Mouse (Mus musculus) heart, embryonic 16.5 days (tissue): ENCODE results near the gene Mthfd1l. TPM values are rescaled to one million over a fixed set of nuclear protein-coding genes. Genes with fewer than 3 reads are reported as not detected.

Experiments
- ATAC-seq: fragments of 200-750 bp; cut with Nextera tagmentation; replicated peaks from 2 replicates; pipeline ENCODE4 v1.8.0; 2017; ENCODE audit warnings: moderate number of reproducible peaks; ENCODE audit not compliant: insufficient read depth, low FRiP score; ENCODE audit errors: extremely low read depth
- H3K27ac ChIP-seq: fragments of 300-500 bp; sonication (generic); 2 replicates; pipeline ENCODE4 v1.5.1; 2014; ENCODE audit warnings: mild to moderate bottlenecking, low read length, control low read depth, moderate library complexity
- H3K27me3 ChIP-seq: fragments of 300-500 bp; sonication (generic); 2 replicates; pipeline ENCODE4 v1.6.1; 2014; ENCODE audit warnings: low read length, mixed read lengths; ENCODE audit not compliant: control insufficient read depth, insufficient read depth
- H3K36me3 ChIP-seq: fragments of 300-500 bp; sonication (generic); 2 replicates; pipeline ENCODE4 v1.6.1; 2014; ENCODE audit not compliant: control insufficient read depth, insufficient read depth
- H3K4me1 ChIP-seq: fragments of 300-500 bp; sonication (generic); 2 replicates; pipeline ENCODE4 v1.6.1; 2014; ENCODE audit warnings: low read length, mixed read lengths; ENCODE audit not compliant: control insufficient read depth, insufficient read depth
- H3K4me2 ChIP-seq: fragments of 300-500 bp; sonication (generic); 2 replicates; pipeline ENCODE4 v1.6.1; 2014; ENCODE audit warnings: low read depth, mild to moderate bottlenecking, control low read depth, low read length
- H3K4me3 ChIP-seq: fragments of 300-500 bp; sonication (generic); 2 replicates; pipeline ENCODE4 v1.5.1; 2014; ENCODE audit warnings: mild to moderate bottlenecking, control low read depth, low read length
- H3K9ac ChIP-seq: fragments of 300-500 bp; sonication (generic); 2 replicates; pipeline ENCODE4 v1.6.1; 2014; ENCODE audit warnings: low read length, control low read depth
- H3K9me3 ChIP-seq: fragments of 300-500 bp; sonication (generic); replicated peaks from 2 replicates; pipeline ENCODE4 v1.6.1; 2016; ENCODE audit warnings: low read length; ENCODE audit not compliant: control insufficient read depth
- WGBS: fragments of 180-500 bp; shearing (Covaris S2); extraction: QIAGEN DNeasy Blood & Tissue Kit; methylation state at CpG from one replicate; pipeline ENCODE4 v1.1.7; 2014; 5-methylcytosine and 5-hydroxymethylcytosine counted together
- polyA plus RNA-seq: library from polyadenylated mRNA; unstranded; fragments of >200 nt; fragmentation: Nextera tagmentation; extraction: Ambion mirVana; gene quantifications from 2 replicates; pipeline ENCODE4 v1.2.1, GENCODE M21; 2015

The Mthfd1l gene
- polyA plus RNA-seq, 1 experiment from 2014 or later: 10.1 TPM

DNA sequence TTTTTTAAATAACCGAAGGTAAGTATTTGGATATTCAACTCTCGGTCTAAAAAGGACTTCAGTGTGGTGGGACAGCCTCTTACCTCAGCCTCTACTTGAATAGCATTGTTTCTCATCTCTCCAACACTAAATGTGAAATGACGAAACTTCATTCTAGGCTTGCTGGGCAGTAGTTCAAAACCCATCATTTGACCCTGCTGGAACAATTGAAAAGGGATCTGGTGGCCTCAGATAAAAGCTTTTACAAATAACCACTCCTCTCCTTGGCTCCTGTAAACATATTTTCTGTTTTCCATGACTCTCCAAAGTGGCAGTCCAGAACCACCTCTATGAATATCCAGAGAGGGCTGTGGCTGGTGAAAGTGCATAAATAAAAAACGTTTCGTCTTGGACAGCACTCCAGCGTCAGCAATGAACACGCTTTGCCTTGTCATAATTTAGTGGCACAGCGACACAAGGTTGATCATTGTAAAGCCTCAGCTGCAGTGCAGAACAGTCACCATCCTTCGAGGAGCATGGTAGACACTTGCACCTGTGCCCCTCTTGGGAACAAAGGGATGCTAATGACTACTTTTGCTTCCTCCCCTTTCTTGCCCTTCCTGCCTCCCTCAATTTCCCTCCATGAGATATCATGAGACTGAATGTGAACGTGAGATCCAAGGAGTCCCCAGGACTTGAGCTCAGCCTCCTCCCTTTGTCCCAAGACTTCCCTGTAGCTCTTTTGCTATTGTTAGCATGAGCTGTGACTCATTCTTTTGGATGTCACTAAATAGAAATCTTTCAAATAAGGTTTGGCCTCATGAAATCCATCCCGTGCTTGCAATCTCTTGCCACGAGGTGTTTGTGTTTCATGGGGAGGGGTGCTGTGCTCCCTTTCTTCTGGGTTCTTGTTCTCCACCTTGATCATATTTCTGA, 179.2 kb downstream of the Mthfd1l start:
- 75% methylated on average over 12 of the region's 12 CpGs for WGBS
- Histone ChIP-seq H3K27ac (no peak overlapping the region), H3K4me3 (no peak overlapping the region), H3K4me1 (no peaks in the 10 kb centered on the region), H3K27me3 (no peaks in the 10 kb centered on the region), H3K4me2 (no peak overlapping the region), H3K9me3 (peaks cover 4% of the 10 kb centered on the region), H3K9ac (no peak overlapping the region), H3K36me3 (peaks cover 6% of the 10 kb centered on the region; the same call in 1 of the 2 replicates)
- no peak for ATAC-seq

- Histone ChIP-seq H3K4me2 (no peak overlapping the region), H3K36me3 (peaks cover 6% of the 10 kb centered on the region; the same call in 1 of the 2 replicates), H3K27ac (no peak overlapping the region), H3K9me3 (peaks cover 6% of the 10 kb centered on the region), H3K4me3 (no peak overlapping the region), H3K9ac (no peak overlapping the region), H3K27me3 (no peaks in the 10 kb centered on the region), H3K4me1 (no peaks in the 10 kb centered on the region)
- 84% methylated on average over 4 of the region's 4 CpGs for WGBS
- no peak for ATAC-seq
Observed at GRCm38 (mm10) chr10:4153031-4153430, 180.1 kb downstream of the Mthfd1l start.

- no peak for ATAC-seq
Observed at GRCm38 (mm10) chr10:4154035-4154434, 181.1 kb downstream of the Mthfd1l start.

DNA sequence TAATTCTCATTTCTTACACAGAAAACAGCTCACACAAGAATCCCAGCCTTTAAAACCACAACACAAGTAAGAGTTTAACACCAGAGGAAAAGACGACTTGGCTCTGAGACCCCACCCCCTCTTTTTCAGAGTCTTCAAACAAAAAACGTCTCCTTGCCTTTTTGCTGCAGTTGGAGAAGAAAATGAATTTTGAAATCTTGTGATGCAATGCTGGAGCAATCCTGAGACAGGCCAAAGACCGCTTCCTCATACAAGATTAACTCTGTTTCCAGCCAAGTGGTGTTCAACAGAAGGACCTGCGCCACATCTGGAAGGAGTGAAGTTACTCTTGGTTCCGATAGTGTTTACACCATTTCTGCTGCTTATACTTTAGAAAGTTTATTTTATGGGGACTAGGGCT, 182.6 kb downstream of the Mthfd1l start:
- no peak overlapping the region for H3K27ac ChIP-seq
- no peak for ATAC-seq

More at GRCm38 (mm10) chr10:4154035-4154434, 181.1 kb downstream of the Mthfd1l start:
- Histone ChIP-seq H3K4me3 (no peak overlapping the region), H3K4me1 (no peaks in the 10 kb centered on the region), H3K4me2 (no peak overlapping the region), H3K9ac (no peak overlapping the region), H3K27me3 (no peaks in the 10 kb centered on the region), H3K36me3 (peaks cover 6% of the 10 kb centered on the region; the same call in 1 of the 2 replicates), H3K27ac (no peak overlapping the region), H3K9me3 (peaks cover 6% of the 10 kb centered on the region)
- WGBS: 62% methylated on average over 6 of the region's 6 CpGs

DNA sequence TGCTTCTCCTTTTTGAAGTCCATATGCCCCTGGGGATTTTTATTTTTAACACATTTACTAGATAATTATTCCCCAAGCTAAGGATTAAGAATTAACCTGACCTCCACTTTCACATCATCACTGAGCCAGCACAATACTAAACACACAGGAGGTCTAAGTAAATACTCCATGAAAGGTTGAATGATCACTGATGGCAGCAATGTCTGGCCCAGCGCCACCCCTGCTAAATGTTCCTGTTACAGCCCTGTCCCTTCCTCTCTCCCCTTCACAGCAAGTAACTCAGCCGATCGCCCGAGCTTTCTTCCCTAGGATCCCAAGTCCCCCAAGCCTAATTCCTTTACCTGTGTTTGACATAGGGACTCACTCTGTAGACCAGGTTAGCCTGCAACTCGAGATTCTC, 185.6 kb downstream of the Mthfd1l start:
- ATAC-seq: no peak
- H3K4me1 ChIP-seq: peaks cover 13% of the 10 kb centered on the region
- H3K4me3 ChIP-seq: no peak overlapping the region
- 72% methylated on average over 5 of the region's 5 CpGs for WGBS
- H3K4me2 ChIP-seq: no peak overlapping the region
- no peak overlapping the region for H3K27ac ChIP-seq
- no peak overlapping the region for H3K9ac ChIP-seq
- no peaks in the 10 kb centered on the region for H3K36me3 ChIP-seq
- H3K27me3 ChIP-seq: no peaks in the 10 kb centered on the region
- H3K9me3 ChIP-seq: 0 out of 2 replicates have a peak, but pooled peaks cover 2% of the 10 kb centered on the region

More for the DNA sequence above, 182.6 kb downstream of the Mthfd1l start:
- Histone ChIP-seq H3K27me3 (no peaks in the 10 kb centered on the region), H3K9ac (no peak overlapping the region), H3K4me3 (no peak overlapping the region), H3K4me1 (peaks cover 7% of the 10 kb centered on the region), H3K36me3 (peaks cover 6% of the 10 kb centered on the region; the same call in 1 of the 2 replicates), H3K9me3 (peaks cover 6% of the 10 kb centered on the region), H3K4me2 (no peak overlapping the region)
- WGBS: 74% methylated on average over 5 of the region's 5 CpGs

- Histone ChIP-seq H3K9ac (no peak overlapping the region), H3K9me3 (0 out of 2 replicates have a peak, but pooled peaks cover 2% of the 10 kb centered on the region), H3K4me1 (peaks cover 13% of the 10 kb centered on the region), H3K27me3 (no peaks in the 10 kb centered on the region), H3K4me3 (no peak overlapping the region), H3K27ac (0 out of 2 replicates have a peak overlapping the region, but pooled peaks have one; percentile 15), H3K4me2 (no peak overlapping the region), H3K36me3 (no peaks in the 10 kb centered on the region)
- WGBS: 65% methylated on average over 8 of the region's 8 CpGs
- no peak for ATAC-seq
Observed at GRCm38 (mm10) chr10:4159541-4160090, 186.7 kb downstream of the Mthfd1l start.

DNA sequence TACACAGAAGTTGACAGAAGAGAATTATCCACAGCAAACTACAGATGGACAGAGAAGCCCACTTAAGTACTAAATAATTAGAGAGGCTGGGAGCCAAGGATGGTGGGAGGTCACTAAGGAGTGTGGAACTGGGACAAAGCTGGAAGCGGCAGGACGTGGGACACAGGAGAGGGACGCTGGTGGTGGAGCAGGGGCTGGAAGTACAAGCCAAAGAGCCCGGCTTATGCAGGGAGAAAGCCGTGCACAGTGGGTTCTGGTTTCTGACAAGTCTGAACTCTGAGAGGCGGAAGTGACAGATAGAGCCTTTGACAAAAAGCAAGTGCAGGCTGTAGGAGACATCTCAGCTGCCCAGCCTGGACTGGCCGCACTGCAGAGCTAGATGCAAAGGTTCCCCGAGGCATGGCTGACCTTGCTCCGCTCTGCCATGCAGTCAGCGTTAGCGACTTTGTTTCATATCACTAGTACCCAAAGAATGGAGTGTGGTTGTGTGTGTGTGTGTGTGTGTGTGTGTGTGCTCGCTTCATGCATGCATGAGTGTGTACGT, 187.4 kb downstream of the Mthfd1l start:
- Histone ChIP-seq H3K4me3 (no peak overlapping the region), H3K9ac (no peak overlapping the region), H3K36me3 (no peaks in the 10 kb centered on the region), H3K4me1 (peaks cover 13% of the 10 kb centered on the region), H3K9me3 (0 out of 2 replicates have a peak, but pooled peaks cover 2% of the 10 kb centered on the region), H3K27ac (0 out of 2 replicates have a peak overlapping the region, but pooled peaks have one; percentile 33), H3K4me2 (peak overlapping the region; percentile 17), H3K27me3 (no peaks in the 10 kb centered on the region)
- ATAC-seq: 0 out of 2 replicates have a peak, but pooled peaks have one; percentile 41
- WGBS: 35% methylated on average over 13 of the region's 13 CpGs

DNA sequence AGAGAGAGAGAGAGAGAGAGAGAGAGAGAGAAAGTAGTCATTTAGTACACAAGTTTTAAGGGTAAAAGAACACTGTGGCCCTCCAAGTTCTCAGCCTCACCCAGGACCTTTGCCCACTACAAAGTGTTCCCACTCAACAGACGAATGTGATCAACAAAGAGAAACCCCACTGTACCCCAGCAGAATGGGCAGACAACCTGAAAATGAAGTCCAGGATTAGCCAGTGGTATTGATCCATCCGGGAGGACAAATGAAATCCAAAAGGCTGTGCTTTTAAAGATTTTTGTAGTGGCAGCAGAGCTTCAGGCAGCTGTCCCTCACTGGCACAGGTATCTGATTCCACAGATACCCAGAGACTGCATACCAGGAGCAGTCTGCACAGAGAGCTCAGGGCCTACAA, 189.1 kb downstream of the Mthfd1l start:
- H3K27ac ChIP-seq: no peak overlapping the region
- peaks cover 13% of the 10 kb centered on the region for H3K4me1 ChIP-seq
- no peak for ATAC-seq
- no peak overlapping the region for H3K9ac ChIP-seq
- WGBS: 81% methylated on average over 2 of the region's 2 CpGs
- 0 out of 2 replicates have a peak, but pooled peaks cover 2% of the 10 kb centered on the region for H3K9me3 ChIP-seq
- H3K4me2 ChIP-seq: no peak overlapping the region
- H3K36me3 ChIP-seq: no peaks in the 10 kb centered on the region
- no peaks in the 10 kb centered on the region for H3K27me3 ChIP-seq
- no peak overlapping the region for H3K4me3 ChIP-seq
